Mouse (Mus musculus): ENCODE measurements around the gene Mpped2.

Mpped2 gene

GRCm38 (mm10) chr2:106707136-106707535, 14.1 kb downstream of the Mpped2 start:
- DNase-seq = no peak

GRCm38 (mm10) chr2:106710862-106711477, 17.9 kb downstream of the Mpped2 start:
- no peak for DNase-seq

- DNase-seq = no peak
These were observed 18.4 kb downstream of the Mpped2 start for GRCm38 (mm10) chr2:106711506-106711905.

GRCm38 (mm10) chr2:106713151-106713550, 20.1 kb downstream of the Mpped2 start:
- no peak for DNase-seq

- DNase-seq = no peak
These were observed 22.8 kb downstream of the Mpped2 start for GRCm38 (mm10) chr2:106715674-106716364.

- no peak for DNase-seq
These were observed 23.3 kb downstream of the Mpped2 start for GRCm38 (mm10) chr2:106716365-106716717.

- DNase-seq = no peak
These were observed 25.8 kb downstream of the Mpped2 start for GRCm38 (mm10) chr2:106718888-106719287.

GRCm38 (mm10) chr2:106719434-106719833, 26.4 kb downstream of the Mpped2 start:
- peak; percentile 14 for DNase-seq

- DNase-seq = no peak
These were observed 27.6 kb downstream of the Mpped2 start for GRCm38 (mm10) chr2:106720644-106721043.

- DNase-seq = no peak
These were observed 29.0 kb downstream of the Mpped2 start for GRCm38 (mm10) chr2:106722020-106722419.

- DNase-seq = peak; percentile 20
These were observed 37.0 kb downstream of the Mpped2 start for GRCm38 (mm10) chr2:106729951-106730564.

GRCm38 (mm10) chr2:106730608-106731007, 37.5 kb downstream of the Mpped2 start:
- DNase-seq = no peak

- DNase-seq = no peak
These were observed 38.4 kb downstream of the Mpped2 start for GRCm38 (mm10) chr2:106731478-106731877.

GRCm38 (mm10) chr2:106732171-106732570, 39.1 kb downstream of the Mpped2 start:
- no peak for DNase-seq

GRCm38 (mm10) chr2:106733396-106733795, 40.3 kb downstream of the Mpped2 start:
- no peak for DNase-seq

GRCm38 (mm10) chr2:106734004-106734403, 40.9 kb downstream of the Mpped2 start:
- DNase-seq = peak; percentile 53

GRCm38 (mm10) chr2:106735211-106735610, 42.1 kb downstream of the Mpped2 start:
- no peak for DNase-seq

- no peak for DNase-seq
These were observed 42.8 kb downstream of the Mpped2 start for GRCm38 (mm10) chr2:106735792-106736359.

GRCm38 (mm10) chr2:106738951-106739350, 45.9 kb downstream of the Mpped2 start:
- DNase-seq = no peak

GRCm38 (mm10) chr2:106744086-106744485, 51.0 kb downstream of the Mpped2 start:
- no peak for DNase-seq

- no peak for DNase-seq
These were observed 51.5 kb downstream of the Mpped2 start for GRCm38 (mm10) chr2:106744601-106745000.

GRCm38 (mm10) chr2:106745364-106745763, 52.3 kb downstream of the Mpped2 start:
- no peak for DNase-seq

- no peak for DNase-seq
These were observed 53.1 kb downstream of the Mpped2 start for GRCm38 (mm10) chr2:106746211-106746610.

- DNase-seq = no peak
These were observed 53.8 kb downstream of the Mpped2 start for GRCm38 (mm10) chr2:106746905-106747304.

Data from lung, postnatal 36 days (tissue).